Mouse (Mus musculus) hindbrain, postnatal 0 days (tissue): Measurements from ENCODE around the gene Dgkh. TPM values are rescaled to one million over a fixed set of nuclear protein-coding genes. Genes with fewer than 3 reads are reported as not detected.
"Not testable (repeated sequence)": the region's sequence is repeated elsewhere in the genome, so short reads cannot be mapped to it uniquely, and the experiment has no call there.

Experiments
- ATAC-seq: fragments of 200-750 bp; cut with Nextera tagmentation; 2 replicates; pipeline ENCODE4 v1.8.0; 2017; ENCODE audit warnings: mild to moderate bottlenecking, moderate TSS enrichment, moderate library complexity
- DNase-seq: peaks from one replicate; pipeline ENCODE4 v3.0.0-alpha.2; 2015; ENCODE audit warnings: low spot score
- H3K27ac ChIP-seq: fragments of 300-500 bp; sonication (generic); 2 replicates; pipeline ENCODE4 v1.5.1; 2014; ENCODE audit warnings: mild to moderate bottlenecking
- H3K27me3 ChIP-seq: fragments of 300-500 bp; sonication (generic); 2 replicates; pipeline ENCODE4 v1.6.1; 2014; ENCODE audit warnings: low read length, mixed read lengths; ENCODE audit not compliant: insufficient read depth
- H3K36me3 ChIP-seq: fragments of 300-500 bp; sonication (generic); 2 replicates; pipeline ENCODE4 v1.6.1; 2014; ENCODE audit warnings: low read length, mixed read lengths; ENCODE audit not compliant: insufficient read depth
- H3K4me1 ChIP-seq: fragments of 300-500 bp; sonication (generic); 2 replicates; pipeline ENCODE4 v1.6.1; 2014; ENCODE audit warnings: antibody characterized with exemption, low read length, mixed read lengths; ENCODE audit not compliant: insufficient read depth
- H3K4me2 ChIP-seq: fragments of 300-500 bp; sonication (generic); 2 replicates; pipeline ENCODE4 v1.6.1; 2014; ENCODE audit warnings: low read depth, mild to moderate bottlenecking, low read length, moderate library complexity, mixed read lengths
- H3K4me3 ChIP-seq: fragments of 300-500 bp; sonication (generic); 2 replicates; pipeline ENCODE4 v1.5.1; 2014; ENCODE audit warnings: low read length
- H3K9ac ChIP-seq: fragments of 300-500 bp; sonication (generic); replicated peaks from 2 replicates; pipeline ENCODE4 v1.6.1; 2014; ENCODE audit warnings: mild to moderate bottlenecking, low read length, moderate library complexity, mixed read lengths
- H3K9me3 ChIP-seq: fragments of 300-500 bp; sonication (generic); 2 replicates; pipeline ENCODE4 v1.6.1; 2016; ENCODE audit warnings: low read length, mixed read lengths
- CTCF ChIP-seq: IDR thresholded peaks from 2 replicates; pipeline ENCODE4 v1.5.1; 2016; ENCODE audit warnings: antibody characterized with exemption, control low read depth, low read depth
- WGBS: fragments of 180-500 bp; shearing (Covaris S2); extraction: QIAGEN DNeasy Blood & Tissue Kit; methylation state at CpG from one replicate; pipeline ENCODE4 v1.1.7; 2014; 5-methylcytosine and 5-hydroxymethylcytosine counted together
- polyA plus RNA-seq: library from polyadenylated mRNA; unstranded; fragments of >200 nt; fragmentation: Nextera tagmentation; extraction: Ambion mirVana; gene quantifications from 2 replicates; pipeline ENCODE4 v1.2.1, GENCODE M21; 2015
- total RNA-seq: library from RNA; depleted of rRNA; stranded (reverse); fragments of >200 nt; gene quantifications from 2 replicates; pipeline ENCODE4 v1.2.3, GENCODE M21; 2014

Dgkh gene
- total and polyA plus RNA-seq, 2 experiments from 2014 or later, result 2.1 to 9.0 TPM

DNA sequence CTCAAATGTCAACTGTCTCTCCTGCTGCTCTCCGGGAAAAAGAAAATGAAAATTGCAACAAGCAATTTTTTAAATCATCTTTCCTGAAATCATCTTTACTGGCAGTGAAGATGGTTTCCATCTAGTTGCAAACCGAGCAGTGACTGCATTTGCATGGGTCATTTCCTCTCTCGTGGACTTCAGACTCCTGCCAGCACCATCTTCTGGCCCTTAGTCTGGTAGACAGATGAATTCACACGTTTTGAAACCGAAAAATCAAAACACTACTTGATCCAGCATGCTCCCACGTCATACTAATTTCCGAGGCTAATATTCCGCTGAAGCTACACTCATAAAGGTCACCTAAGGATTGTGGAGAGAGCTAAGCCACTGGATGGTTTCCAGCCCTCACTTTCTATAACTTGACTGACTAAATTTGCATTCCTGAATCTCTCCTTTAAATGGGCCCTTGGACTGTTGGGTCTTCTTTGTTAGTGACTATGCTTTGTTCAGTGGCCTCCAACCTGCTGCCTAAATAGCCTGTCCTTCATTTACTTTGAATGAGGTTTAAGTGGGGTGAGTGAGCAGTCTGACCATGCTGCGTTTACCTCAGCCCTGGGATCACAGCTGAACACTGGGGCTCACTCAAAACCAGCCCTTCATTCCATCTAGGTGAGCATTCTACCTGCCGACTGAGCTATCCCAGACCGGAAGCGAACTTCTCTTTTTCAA is 945 bp upstream of the Dgkh start:
- H3K27ac ChIP-seq, result peak overlapping the region; percentile 86
- H3K4me1 ChIP-seq, result no peaks in the 10 kb centered on the region
- H3K4me2 ChIP-seq, result peak overlapping the region; percentile 96
- no peak for TF ChIP-seq CTCF
- H3K9me3 ChIP-seq, result no peaks in the 10 kb centered on the region
- peak overlapping the region; percentile 84; the same call in 1 of the 2 replicates for H3K9ac ChIP-seq
- H3K36me3 ChIP-seq, result no peaks in the 10 kb centered on the region
- ATAC-seq, result no peak
- peak overlapping the region; percentile 69 for H3K4me3 ChIP-seq
- no peaks in the 10 kb centered on the region for H3K27me3 ChIP-seq
- 17% methylated on average over 12 of the region's 12 CpGs for WGBS
- peak; percentile 30 for DNase-seq

DNA sequence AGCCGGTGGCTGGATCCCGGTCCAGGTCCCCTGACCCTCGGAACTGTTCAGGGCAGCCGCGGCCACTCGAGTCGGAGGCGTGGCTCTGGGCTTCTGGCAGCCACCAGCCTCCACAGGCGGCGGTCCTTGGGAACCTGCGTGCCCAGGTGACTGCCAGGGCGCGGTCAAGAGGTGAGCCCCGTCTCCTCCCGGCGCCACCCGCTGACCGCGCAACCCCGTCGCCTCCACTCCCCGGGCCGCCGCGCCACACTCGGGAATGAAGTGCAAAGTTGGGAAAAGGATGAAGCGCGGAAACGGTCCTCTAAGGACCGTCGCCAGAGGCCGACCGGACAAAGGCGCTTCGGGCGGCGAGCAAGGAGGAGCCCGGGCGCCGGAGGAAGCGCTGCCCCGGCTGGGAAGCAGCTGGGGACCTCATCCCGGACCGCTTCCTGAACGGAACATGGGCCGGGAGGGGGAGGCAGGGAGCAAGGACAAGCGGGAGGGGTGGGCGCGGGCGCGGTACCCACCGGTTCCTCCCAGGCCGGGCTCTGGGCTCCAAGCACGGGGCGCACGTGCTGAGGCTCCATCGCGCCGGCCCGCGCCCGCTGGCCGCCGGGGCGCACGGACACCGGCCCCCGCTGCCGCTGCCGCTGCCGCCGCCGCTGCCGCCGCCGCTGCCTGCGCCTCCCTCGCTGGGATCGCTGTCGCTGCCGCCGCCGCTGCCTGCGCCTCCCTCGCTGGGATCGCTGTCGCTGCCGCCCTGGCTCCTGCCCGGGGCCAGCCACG is 542 bp downstream of the Dgkh start:
- under 1% methylated on average over 65 of the region's 90 CpGs for WGBS
- DNase-seq (peak; percentile 49), ATAC-seq (peak; percentile 12)
- Histone ChIP-seq H3K27me3 (no peaks in the 10 kb centered on the region), H3K4me2 (peak overlapping the region; percentile 96), H3K4me3 (peak overlapping the region; percentile 69), H3K9me3 (no peaks in the 10 kb centered on the region), H3K4me1 (no peaks in the 10 kb centered on the region), H3K9ac (peak overlapping the region; percentile 84), H3K27ac (peak overlapping the region; percentile 86), H3K36me3 (no peaks in the 10 kb centered on the region)
- TF ChIP-seq CTCF, result peak; percentile 27

DNA sequence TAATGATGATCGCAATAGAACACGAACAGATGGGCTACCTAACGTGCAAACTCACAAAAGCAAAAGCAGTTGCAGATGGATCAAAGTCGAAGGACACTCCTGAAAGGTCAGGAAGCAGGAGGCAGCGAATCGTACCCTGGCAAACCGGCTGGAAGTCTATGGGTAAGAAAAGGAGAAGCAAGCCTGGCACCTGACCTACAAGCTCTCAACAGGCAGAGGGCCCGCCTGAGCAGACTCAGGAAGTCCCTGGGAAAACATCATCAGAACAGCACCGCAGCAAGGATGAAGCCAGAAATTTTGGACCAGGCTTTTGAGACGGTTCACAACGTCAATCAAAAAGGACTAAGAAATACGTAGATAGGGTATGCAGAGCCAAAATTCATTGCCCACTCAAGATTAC is 1.3 kb downstream of the Dgkh start:
- no peaks in the 10 kb centered on the region for H3K36me3 ChIP-seq
- peak overlapping the region; percentile 69 for H3K4me3 ChIP-seq
- peak; percentile 58 for DNase-seq
- H3K4me2 ChIP-seq, result peak overlapping the region; percentile 96
- TF ChIP-seq CTCF, result peak; percentile 40
- ATAC-seq, result no peak
- H3K27me3 ChIP-seq, result no peaks in the 10 kb centered on the region
- no peak overlapping the region for H3K27ac ChIP-seq
- WGBS, result 8% methylated on average over 12 of the region's 12 CpGs
- no peaks in the 10 kb centered on the region for H3K4me1 ChIP-seq
- H3K9ac ChIP-seq, result peak overlapping the region; percentile 84; the same call in 1 of the 2 replicates
- H3K9me3 ChIP-seq, result no peaks in the 10 kb centered on the region

DNA sequence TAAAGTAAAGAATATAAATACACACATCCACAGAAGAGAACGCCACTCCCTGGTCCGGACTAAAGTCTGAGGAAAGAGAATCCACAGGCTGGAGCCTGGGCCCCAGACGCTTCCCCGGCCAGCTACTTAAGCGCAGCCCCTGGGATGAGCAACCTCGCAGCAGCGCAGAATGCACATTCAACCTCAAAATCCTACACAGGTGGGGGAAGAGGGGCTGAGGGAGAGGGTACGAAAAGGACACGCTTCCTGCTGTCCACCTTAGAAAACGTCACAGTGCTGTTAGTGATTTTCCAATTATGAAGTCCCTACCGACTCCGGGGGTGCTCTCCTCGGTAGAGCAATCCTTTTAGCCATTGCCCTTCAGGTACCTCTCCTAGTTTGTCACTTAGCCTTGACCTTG is 6.6 kb downstream of the Dgkh start:
- no peak for TF ChIP-seq CTCF
- no peak for DNase-seq

DNA sequence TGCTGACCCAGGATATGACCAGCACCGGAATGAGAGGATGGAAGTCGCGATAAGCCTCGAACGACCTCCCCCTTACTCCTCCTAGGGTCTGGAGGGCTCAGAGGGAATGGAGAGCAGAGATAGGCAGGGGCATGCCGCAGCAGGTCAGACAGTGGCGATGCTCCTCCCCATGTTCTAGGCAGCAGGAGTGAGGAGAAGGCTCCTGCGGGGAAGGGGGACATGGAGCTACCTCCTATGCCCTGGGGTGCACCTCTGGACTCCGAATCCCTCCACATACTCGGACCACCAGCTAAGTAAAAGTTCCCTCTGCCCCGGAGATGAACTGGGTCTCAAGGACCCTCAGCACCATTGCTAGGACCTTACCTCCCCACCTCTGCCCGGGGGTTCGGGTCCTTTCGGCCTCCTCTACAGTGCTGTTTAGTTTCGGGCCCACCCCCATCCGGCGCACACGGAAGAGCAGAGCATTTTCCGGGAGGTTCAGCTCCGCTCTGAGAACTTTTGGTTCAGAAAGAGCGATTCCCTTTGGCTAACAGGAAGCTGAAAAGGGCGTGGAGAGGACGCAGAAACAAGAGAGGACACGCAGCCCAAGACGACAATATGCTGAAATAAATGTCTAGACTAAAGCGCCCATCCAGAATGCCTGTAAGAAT is 7.1 kb downstream of the Dgkh start:
- Histone ChIP-seq H3K9ac (peak overlapping the region; percentile 65), H3K4me2 (peak overlapping the region; percentile 91), H3K27ac (no peak overlapping the region), H3K4me1 (peaks cover 8% of the 10 kb centered on the region; the same call in 1 of the 2 replicates), H3K9me3 (no peaks in the 10 kb centered on the region), H3K36me3 (no peaks in the 10 kb centered on the region), H3K4me3 (peak overlapping the region; percentile 59), H3K27me3 (no peaks in the 10 kb centered on the region)
- 7% methylated on average over 26 of the region's 26 CpGs for WGBS
- ATAC-seq (peak; percentile 64), DNase-seq (peak; percentile 5)
- no peak for TF ChIP-seq CTCF

More for the DNA sequence above, 6.6 kb downstream of the Dgkh start:
- no peaks in the 10 kb centered on the region for H3K27me3 ChIP-seq
- peak overlapping the region; percentile 91 for H3K4me2 ChIP-seq
- H3K9ac ChIP-seq, result peak overlapping the region; percentile 65; the same call in 1 of the 2 replicates
- H3K27ac ChIP-seq, result no peak overlapping the region
- WGBS, result 33% methylated on average over 13 of the region's 13 CpGs
- H3K9me3 ChIP-seq, result no peaks in the 10 kb centered on the region
- no peak overlapping the region for H3K4me3 ChIP-seq
- no peak for ATAC-seq
- H3K36me3 ChIP-seq, result no peaks in the 10 kb centered on the region
- peaks cover 8% of the 10 kb centered on the region; the same call in 1 of the 2 replicates for H3K4me1 ChIP-seq

DNA sequence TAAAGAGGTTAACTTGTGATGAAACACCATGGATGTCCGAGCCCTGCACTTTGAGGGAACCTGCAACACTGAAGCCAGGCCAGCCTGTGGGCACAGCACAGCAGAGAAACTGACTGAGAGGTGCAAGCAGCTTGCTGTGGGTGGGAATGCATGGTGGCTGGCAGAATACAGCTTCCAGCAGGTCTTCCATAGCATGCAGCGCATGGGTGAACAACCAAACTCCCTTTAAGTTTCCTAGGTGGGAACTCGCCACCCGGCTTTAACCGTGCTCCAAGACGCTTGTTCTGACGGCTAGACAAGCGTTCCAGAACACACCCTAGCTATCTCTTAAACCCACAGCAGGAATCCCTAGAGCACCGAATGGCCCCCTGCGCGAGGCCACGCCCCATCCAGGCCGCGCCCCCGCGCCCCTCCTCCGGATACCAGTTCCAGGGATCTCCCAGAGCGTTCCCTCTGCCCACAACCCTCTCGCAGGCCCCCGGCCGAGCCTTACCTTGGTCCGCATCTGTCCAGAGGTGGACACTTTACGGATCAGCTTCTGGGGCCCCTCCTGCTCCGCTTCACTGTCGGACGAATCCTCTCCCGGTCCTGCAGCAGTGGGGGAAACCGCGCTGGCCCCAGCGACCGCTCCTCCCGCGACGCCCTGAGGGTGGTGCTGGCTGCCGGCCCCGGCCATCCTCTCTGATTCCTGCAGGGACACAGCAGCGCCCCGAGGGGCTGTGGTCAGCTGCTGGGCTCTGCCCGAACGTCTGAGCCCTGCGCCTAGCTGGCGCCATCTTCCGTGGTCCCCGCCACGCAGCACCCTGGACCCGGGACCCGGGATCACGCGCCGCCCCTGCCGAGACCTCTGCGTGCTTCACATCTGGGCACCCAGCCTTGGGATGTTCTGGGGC is 7.9 kb downstream of the Dgkh start:
- H3K4me3 ChIP-seq, result peak overlapping the region; percentile 59
- peak overlapping the region; percentile 91 for H3K4me2 ChIP-seq
- peak overlapping the region; percentile 65 for H3K9ac ChIP-seq
- peak; percentile 88 for ATAC-seq
- no peaks in the 10 kb centered on the region for H3K36me3 ChIP-seq
- 3% methylated on average over 52 of the region's 52 CpGs for WGBS
- H3K4me1 ChIP-seq, result peaks cover 8% of the 10 kb centered on the region; the same call in 1 of the 2 replicates
- no peak overlapping the region for H3K27ac ChIP-seq
- H3K9me3 ChIP-seq, result no peaks in the 10 kb centered on the region
- peak; percentile 50 for TF ChIP-seq CTCF
- H3K27me3 ChIP-seq, result no peaks in the 10 kb centered on the region
- peak; percentile 47 for DNase-seq

DNA sequence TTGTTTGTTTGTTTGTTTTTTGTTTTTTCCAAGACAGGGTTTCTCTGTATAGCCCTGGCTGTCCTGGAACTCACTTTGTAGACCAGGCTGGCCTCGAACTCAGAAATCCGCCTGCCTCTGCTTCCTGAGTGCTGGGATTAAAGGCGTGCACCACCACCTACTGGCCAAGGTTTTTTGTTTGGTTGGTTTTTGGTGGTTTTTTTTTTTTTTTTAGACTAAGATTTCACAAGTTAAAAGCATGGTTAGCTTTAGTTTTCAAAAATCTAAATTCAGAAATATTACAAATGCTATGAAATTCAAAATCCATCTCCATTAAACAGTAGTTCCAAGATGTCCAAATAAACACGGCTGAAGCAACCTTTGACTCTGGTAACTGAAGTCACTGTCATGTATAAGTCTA is 8.9 kb downstream of the Dgkh start:
- not testable (repeated sequence) for H3K9me3 ChIP-seq, H3K4me2 ChIP-seq, ATAC-seq, DNase-seq, H3K9ac ChIP-seq, H3K4me1 ChIP-seq, H3K4me3 ChIP-seq, H3K27ac ChIP-seq, H3K36me3 ChIP-seq, H3K27me3 ChIP-seq
- WGBS, result 91% methylated on average over 4 of the region's 4 CpGs
